Mouse (Mus musculus): ENCODE data around the gene Bzw1.
"Not testable (repeated sequence)": the region's sequence is repeated elsewhere in the genome, so short reads cannot be mapped to it uniquely, and the experiment has no call there.

The Bzw1 gene

GRCm38 (mm10) chr1:58392652-58393283 lies at the start of gene Bzw1:
Gene Bzw1, plus strand, starts transcription at chr1:58392898.
- peak; percentile 90 for DNase-seq (ENCODE audit: low spot score)

GRCm38 (mm10) chr1:58343861-58344260 lies 48.8 kb upstream of the Bzw1 start:
- DNase-seq (ENCODE audit: low spot score): no peak

- DNase-seq (ENCODE audit: low spot score): no peak
Measured at GRCm38 (mm10) chr1:58344570-58344969, 48.1 kb upstream of the Bzw1 start.

- DNase-seq (ENCODE audit: low spot score): no peak
Measured at GRCm38 (mm10) chr1:58346159-58346558, 46.5 kb upstream of the Bzw1 start.

- DNase-seq (ENCODE audit: low spot score): no peak
Measured at GRCm38 (mm10) chr1:58348712-58349111, 44.0 kb upstream of the Bzw1 start.

- DNase-seq (ENCODE audit: low spot score): no peak
Measured at GRCm38 (mm10) chr1:58353238-58353893, 39.3 kb upstream of the Bzw1 start.

- no peak for DNase-seq (ENCODE audit: low spot score)
Measured at GRCm38 (mm10) chr1:58358958-58359901, 33.5 kb upstream of the Bzw1 start.

- DNase-seq (ENCODE audit: low spot score): no peak
Measured at GRCm38 (mm10) chr1:58362296-58362695, 30.4 kb upstream of the Bzw1 start.

- DNase-seq (ENCODE audit: low spot score): no peak
Measured at GRCm38 (mm10) chr1:58364551-58364950, 28.1 kb upstream of the Bzw1 start.

- no peak for DNase-seq (ENCODE audit: low spot score)
Measured at GRCm38 (mm10) chr1:58365829-58366228, 26.9 kb upstream of the Bzw1 start.

GRCm38 (mm10) chr1:58366737-58367471 lies 25.8 kb upstream of the Bzw1 start:
- DNase-seq (ENCODE audit: low spot score): no peak

GRCm38 (mm10) chr1:58369716-58370115 lies 23.0 kb upstream of the Bzw1 start:
- DNase-seq (ENCODE audit: low spot score): no peak

- not testable (repeated sequence) for DNase-seq (ENCODE audit: low spot score)
Measured at GRCm38 (mm10) chr1:58374266-58374665, 18.4 kb upstream of the Bzw1 start.

- DNase-seq (ENCODE audit: low spot score): no peak
Measured at GRCm38 (mm10) chr1:58375574-58376147, 17.0 kb upstream of the Bzw1 start.

- DNase-seq (ENCODE audit: low spot score): no peak
Measured at GRCm38 (mm10) chr1:58382586-58383281, 10.0 kb upstream of the Bzw1 start.

GRCm38 (mm10) chr1:58391421-58392267 lies 1.1 kb upstream of the Bzw1 start:
- no peak for DNase-seq (ENCODE audit: low spot score)

- DNase-seq (ENCODE audit: low spot score): no peak
Measured at GRCm38 (mm10) chr1:58392268-58392651, 438 bp upstream of the Bzw1 start.

- peak; percentile 31 for DNase-seq (ENCODE audit: low spot score)
Measured at GRCm38 (mm10) chr1:58393284-58394195, 842 bp downstream of the Bzw1 start.

GRCm38 (mm10) chr1:58395341-58395740 lies 2.6 kb downstream of the Bzw1 start:
- DNase-seq (ENCODE audit: low spot score): no peak
